Mouse (Mus musculus) testis, postnatal 14 days (tissue): Measurements from ENCODE around the gene Snx33.
"Not testable (repeated sequence)": the region's sequence is repeated elsewhere in the genome, so short reads cannot be mapped to it uniquely, and the experiment has no call there.

Experiments
- DNase-seq: peaks from one replicate; pipeline ENCODE4 v3.0.0; 2021; ENCODE audit warnings: low spot score

The Snx33 gene

DNA sequence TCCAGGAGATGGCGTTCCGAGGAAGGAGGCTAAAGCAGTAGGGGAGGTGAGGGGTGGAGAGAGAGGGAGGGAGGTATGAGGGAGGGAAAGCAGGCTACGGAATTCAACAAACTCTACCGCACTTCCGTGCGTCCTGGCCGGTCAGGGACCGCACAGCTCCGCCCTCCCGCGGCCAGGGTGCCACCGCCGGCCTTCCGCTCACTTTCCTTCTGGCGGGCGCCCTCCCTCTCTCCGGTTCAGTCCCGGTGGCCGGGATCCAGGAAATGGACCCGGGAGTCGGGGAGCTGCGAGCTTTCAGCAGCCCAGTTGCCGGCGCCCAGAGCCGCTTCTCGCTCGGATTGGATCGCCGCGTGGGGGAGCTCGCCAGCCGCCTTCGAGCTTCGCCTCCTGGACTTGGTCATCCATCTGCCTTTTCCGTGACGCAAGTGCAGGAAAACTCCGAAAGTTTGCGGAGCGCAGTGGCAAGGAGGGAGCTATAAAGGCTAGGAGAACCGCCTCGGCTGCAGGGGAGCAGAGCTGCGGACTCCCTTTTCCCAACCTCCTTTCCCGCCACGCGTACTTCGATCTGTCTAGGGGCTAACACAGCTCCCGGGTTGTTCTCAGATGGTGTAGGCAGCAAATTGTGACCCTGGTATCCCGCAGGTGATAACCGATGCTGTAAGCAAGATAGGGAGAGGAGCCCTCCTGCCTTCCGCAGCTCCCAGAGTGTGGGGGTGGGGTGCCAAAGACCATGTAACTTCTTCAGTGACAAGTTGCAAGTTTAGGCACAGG lies at the start of gene Snx33:
Snx33 (minus strand) TSS at position 331 of the 771 bp plus-strand sequence.
- DNase-seq, result peak; percentile 86

GRCm38 (mm10) chr9:56975199-56975598 lies 47.0 kb upstream of the Snx33 start:
- no peak for DNase-seq

DNA sequence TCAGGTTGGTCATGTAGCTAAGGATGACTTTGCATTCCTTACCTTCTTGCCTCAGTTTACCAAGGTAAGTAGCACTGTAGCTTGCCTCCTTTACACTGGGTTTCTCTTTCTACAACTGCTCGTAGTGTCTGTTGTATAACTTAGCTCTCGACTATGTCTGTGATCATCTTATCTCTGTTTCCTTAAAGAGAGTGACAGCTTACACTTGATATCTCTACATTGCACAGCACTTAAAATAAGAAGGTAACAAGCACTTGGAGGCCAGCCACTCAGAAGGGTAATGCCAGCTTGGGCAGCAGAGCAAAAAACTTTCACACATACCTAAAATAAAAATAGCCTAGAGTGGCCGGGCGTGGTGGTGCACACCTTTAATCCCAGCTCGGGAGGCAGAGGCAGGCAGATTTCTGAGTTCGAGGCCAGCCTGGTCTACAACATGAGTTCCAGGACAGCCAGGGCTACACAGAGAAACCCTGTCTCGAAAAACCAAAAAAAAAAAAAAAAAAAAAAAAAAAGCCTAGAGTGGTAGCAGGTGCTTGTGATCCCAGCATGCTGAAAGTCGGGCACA lies 45.9 kb upstream of the Snx33 start:
- DNase-seq, result no peak

- DNase-seq, result no peak
Observed at GRCm38 (mm10) chr9:56970158-56970557, 42.0 kb upstream of the Snx33 start.

GRCm38 (mm10) chr9:56961591-56961990 lies 33.4 kb upstream of the Snx33 start:
- DNase-seq, result no peak

GRCm38 (mm10) chr9:56958689-56959088 lies 30.5 kb upstream of the Snx33 start:
- DNase-seq, result no peak

GRCm38 (mm10) chr9:56956966-56957675 lies 28.9 kb upstream of the Snx33 start:
- DNase-seq, result no peak

GRCm38 (mm10) chr9:56953562-56953961 lies 25.4 kb upstream of the Snx33 start:
- DNase-seq, result no peak

- DNase-seq, result peak; percentile 98
Observed at GRCm38 (mm10) chr9:56950414-56951400, 22.5 kb upstream of the Snx33 start, which contains the start of gene Snupn. TSS of gene Snupn (plus strand) at chr9:56950878.

GRCm38 (mm10) chr9:56949767-56950166 lies 21.6 kb upstream of the Snx33 start:
- no peak for DNase-seq

DNA sequence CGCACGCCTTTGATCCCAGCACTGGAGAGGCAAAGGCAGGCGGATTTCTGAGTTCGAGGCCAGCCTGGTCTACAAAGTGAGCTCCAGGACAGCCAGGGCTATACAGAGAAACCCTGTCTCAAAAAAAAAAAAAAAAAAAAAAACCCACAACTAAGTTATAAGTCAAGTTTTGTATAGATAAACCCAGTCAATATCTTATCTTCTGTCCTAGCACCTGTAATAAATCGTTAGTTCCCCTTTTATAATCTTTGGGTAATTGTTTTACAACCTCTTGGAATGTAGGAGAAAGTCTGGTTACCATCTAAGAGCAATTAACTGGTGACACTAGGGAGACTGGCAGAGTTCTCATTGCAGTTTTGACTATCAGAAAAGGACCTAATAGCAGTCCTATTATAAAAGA lies 20.5 kb upstream of the Snx33 start:
- not testable (repeated sequence) for DNase-seq

DNA sequence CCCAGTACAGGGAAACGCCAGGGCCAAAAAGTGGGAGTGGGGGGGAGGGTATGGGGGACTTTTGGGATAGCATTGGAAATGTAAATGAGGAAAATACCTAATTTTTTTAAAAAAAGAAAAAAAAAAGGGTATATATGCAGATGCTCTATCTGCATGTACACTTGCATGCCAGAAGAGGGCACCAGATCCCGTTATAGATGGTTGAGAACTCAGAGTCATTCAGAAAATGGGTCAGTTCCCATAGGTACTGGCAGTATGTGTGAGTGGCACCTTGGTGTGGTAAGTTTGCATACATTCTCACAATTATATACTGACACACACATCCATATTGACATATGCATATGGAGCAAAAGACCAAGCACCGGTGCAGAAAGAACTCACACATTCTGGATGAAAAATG lies 19.3 kb upstream of the Snx33 start:
- not testable (repeated sequence) for DNase-seq

DNA sequence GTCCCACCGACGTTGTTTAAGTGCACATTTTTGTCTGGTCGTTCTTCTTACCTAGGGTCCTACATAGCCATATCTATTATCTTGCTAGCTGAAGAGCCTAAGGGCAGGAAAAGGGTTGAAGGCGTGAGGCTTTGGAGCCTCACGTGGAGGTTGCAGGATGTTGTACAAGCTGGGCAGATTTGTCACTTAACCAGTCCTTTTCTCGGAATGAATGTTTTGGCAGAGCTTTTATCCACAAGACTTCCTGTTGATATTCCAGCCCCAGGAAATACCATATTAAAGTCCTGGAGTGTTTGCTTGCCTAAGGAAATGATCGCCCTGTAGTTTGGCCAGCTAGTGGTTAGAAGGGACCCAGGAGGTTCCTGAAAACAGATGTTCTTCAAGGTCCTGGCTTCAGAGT lies 10.2 kb upstream of the Snx33 start:
- no peak for DNase-seq

DNA sequence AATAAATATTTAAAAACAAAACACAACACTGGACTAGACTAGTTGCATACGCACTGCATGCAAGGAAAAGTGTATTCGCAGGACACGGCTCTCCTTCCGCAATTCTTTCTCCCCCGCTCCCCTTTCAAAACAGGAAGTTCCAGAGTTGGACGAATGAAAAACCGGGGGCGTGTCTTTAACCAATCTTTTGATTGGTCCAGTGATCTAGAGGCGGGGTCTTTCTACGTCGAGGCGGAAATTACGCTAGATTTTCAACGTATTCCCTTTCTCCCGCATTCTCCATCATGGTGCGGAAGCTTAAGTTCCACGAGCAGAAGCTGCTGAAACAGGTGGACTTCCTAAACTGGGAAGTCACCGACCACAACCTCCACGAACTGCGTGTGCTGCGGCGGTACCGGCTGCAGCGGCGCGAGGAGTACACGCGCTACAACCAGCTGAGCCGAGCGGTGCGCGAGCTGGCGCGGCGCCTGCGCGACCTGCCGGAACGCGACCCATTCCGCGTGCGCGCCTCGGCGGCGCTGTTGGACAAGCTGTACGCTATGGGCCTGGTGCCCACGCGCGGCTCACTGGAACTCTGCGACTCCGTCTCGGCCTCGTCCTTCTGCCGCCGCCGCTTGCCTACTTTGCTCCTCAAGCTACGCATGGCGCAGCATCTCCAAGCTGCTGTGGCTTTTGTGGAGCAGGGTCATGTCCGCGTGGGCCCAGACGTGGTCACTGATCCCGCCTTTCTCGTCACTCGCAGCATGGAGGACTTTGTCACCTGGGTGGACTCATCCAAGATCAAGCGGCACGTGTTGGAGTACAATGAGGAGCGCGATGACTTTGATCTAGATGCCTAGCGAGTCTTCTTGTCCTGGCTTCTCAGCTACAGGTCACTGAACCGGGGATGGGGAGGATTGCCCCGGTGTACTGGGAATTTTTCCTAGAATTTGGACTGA lies 9.3 kb upstream of the Snx33 start, which contains the start of gene Imp3:
Imp3 (plus strand) TSS at position 253 of the 938 bp plus-strand sequence.
- DNase-seq, result peak; percentile 94

- no peak for DNase-seq
Observed at GRCm38 (mm10) chr9:56936861-56937222, 8.7 kb upstream of the Snx33 start.

GRCm38 (mm10) chr9:56930556-56930955 lies 2.4 kb upstream of the Snx33 start:
- DNase-seq, result no peak

DNA sequence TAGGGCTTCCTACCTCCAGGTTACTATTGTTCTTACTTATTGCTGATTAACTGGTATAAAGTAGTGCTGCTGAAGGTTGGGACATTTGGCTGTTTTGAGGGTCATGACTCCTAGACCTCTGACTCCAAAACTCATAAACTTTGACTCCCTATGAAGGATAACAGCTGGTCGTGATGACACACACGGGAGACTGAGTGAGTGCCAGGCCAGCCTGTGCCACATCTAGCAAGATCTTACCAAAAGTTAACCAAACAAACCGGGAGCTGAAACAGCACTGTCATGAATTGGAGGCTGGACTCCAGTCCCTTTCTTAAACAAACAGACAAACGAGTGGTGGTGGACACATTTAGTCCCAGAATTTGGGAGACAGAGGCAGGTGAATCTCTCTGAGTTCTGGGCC lies 1.3 kb upstream of the Snx33 start:
- no peak for DNase-seq

GRCm38 (mm10) chr9:56927191-56928012 lies 769 bp downstream of the Snx33 start:
- peak; percentile 30 for DNase-seq

DNA sequence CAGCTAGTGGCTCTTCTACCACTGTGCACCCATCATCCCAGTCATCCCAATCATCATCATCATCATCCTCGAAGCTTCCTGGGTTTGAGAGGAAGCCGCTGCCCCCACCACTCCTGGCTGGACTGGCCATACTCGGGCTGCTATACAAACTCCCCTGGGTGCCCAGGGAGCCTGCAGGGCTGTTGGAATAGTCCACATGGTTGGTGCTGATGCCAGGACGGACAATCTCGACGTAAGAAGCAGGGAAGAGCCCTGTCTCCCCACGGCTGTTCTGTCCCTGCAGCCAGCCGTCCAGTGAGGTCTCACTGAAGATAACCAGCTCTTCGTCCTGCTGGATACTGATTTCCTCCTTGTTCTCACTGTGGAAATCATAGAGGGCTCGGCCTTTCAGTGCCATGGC lies 1.8 kb downstream of the Snx33 start:
- no peak for DNase-seq

GRCm38 (mm10) chr9:56926025-56926360 lies 2.2 kb downstream of the Snx33 start:
- no peak for DNase-seq
